Mouse (Mus musculus) hindbrain, postnatal 0 days (tissue): ENCODE data around the gene Usp15. TPM values are rescaled to one million over a fixed set of nuclear protein-coding genes. Genes with fewer than 3 reads are reported as not detected.

Experiments used
- ATAC-seq: fragments of 200-750 bp; cut with Nextera tagmentation; 2 replicates; pipeline ENCODE4 v1.8.0; 2017; ENCODE audit warnings: mild to moderate bottlenecking, moderate TSS enrichment, moderate library complexity
- DNase-seq: peaks from one replicate; pipeline ENCODE4 v3.0.0-alpha.2; 2015; ENCODE audit warnings: low spot score
- H3K27ac ChIP-seq: fragments of 300-500 bp; sonication (generic); 2 replicates; pipeline ENCODE4 v1.5.1; 2014; ENCODE audit warnings: mild to moderate bottlenecking
- H3K27me3 ChIP-seq: fragments of 300-500 bp; sonication (generic); 2 replicates; pipeline ENCODE4 v1.6.1; 2014; ENCODE audit warnings: low read length, mixed read lengths; ENCODE audit not compliant: insufficient read depth
- H3K36me3 ChIP-seq: fragments of 300-500 bp; sonication (generic); 2 replicates; pipeline ENCODE4 v1.6.1; 2014; ENCODE audit warnings: low read length, mixed read lengths; ENCODE audit not compliant: insufficient read depth
- H3K4me1 ChIP-seq: fragments of 300-500 bp; sonication (generic); 2 replicates; pipeline ENCODE4 v1.6.1; 2014; ENCODE audit warnings: antibody characterized with exemption, low read length, mixed read lengths; ENCODE audit not compliant: insufficient read depth
- H3K4me2 ChIP-seq: fragments of 300-500 bp; sonication (generic); 2 replicates; pipeline ENCODE4 v1.6.1; 2014; ENCODE audit warnings: low read depth, mild to moderate bottlenecking, low read length, moderate library complexity, mixed read lengths
- H3K4me3 ChIP-seq: fragments of 300-500 bp; sonication (generic); 2 replicates; pipeline ENCODE4 v1.5.1; 2014; ENCODE audit warnings: low read length
- H3K9ac ChIP-seq: fragments of 300-500 bp; sonication (generic); replicated peaks from 2 replicates; pipeline ENCODE4 v1.6.1; 2014; ENCODE audit warnings: mild to moderate bottlenecking, low read length, moderate library complexity, mixed read lengths
- H3K9me3 ChIP-seq: fragments of 300-500 bp; sonication (generic); 2 replicates; pipeline ENCODE4 v1.6.1; 2016; ENCODE audit warnings: low read length, mixed read lengths
- CTCF ChIP-seq: IDR thresholded peaks from 2 replicates; pipeline ENCODE4 v1.5.1; 2016; ENCODE audit warnings: antibody characterized with exemption, control low read depth, low read depth
- WGBS: fragments of 180-500 bp; shearing (Covaris S2); extraction: QIAGEN DNeasy Blood & Tissue Kit; methylation state at CpG from one replicate; pipeline ENCODE4 v1.1.7; 2014; 5-methylcytosine and 5-hydroxymethylcytosine counted together
- polyA plus RNA-seq: library from polyadenylated mRNA; unstranded; fragments of >200 nt; fragmentation: Nextera tagmentation; extraction: Ambion mirVana; gene quantifications from 2 replicates; pipeline ENCODE4 v1.2.1, GENCODE M21; 2015
- total RNA-seq: library from RNA; depleted of rRNA; stranded (reverse); fragments of >200 nt; gene quantifications from 2 replicates; pipeline ENCODE4 v1.2.3, GENCODE M21; 2014

Gene Usp15
- total and polyA plus RNA-seq, 2 experiments from 2014 or later: 41.6 to 64.9 TPM

DNA sequence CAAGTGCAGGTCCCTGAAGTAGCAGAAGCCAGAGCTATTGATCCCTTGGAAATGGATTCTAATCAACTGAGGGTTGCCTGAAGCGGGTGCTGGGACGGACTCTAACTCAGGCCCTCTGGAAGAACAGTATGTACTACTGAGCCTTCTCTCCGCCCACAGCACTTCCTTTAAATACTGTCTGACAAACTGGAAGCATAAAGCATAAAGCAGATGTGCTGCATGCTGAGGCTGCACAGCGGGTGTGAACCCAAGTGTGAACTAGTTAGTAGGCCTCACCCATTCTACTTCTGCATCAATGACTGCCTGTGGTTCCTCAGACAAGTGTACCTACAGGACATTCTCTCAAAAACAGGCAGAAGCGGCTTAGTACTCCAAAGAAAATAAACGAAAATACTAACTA is 41.0 kb downstream of the Usp15 start:
- Histone ChIP-seq H3K27me3 (no peaks in the 10 kb centered on the region), H3K9ac (no peak overlapping the region), H3K27ac (no peak overlapping the region), H3K36me3 (no peaks in the 10 kb centered on the region; the same call in 1 of the 2 replicates), H3K4me3 (no peak overlapping the region), H3K9me3 (no peaks in the 10 kb centered on the region), H3K4me1 (no peaks in the 10 kb centered on the region), H3K4me2 (no peak overlapping the region)
- ATAC-seq (no peak), DNase-seq (no peak)
- no peak for TF ChIP-seq CTCF
- WGBS: 86% methylated on average over 6 of the region's 6 CpGs

DNA sequence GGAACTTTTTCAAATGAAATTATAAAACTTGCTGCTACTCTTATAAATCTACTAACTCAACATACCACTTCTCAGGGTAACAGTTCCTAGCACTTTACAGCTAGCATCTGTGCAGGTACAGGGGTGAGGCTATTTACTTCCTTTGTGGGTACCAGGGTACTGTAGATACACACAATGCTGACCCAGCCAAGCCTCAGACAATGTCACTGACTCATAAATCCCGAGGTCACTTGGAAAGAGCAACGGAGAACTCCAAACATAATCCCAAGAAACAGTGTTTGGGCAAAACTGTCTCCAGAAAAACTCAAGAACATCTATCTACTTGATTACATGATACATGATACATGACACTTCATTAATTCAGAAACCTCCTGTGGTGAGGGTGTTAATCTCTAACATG is 43.5 kb downstream of the Usp15 start:
- no peak for DNase-seq
- ATAC-seq: no peak
- no peak overlapping the region for H3K4me2 ChIP-seq

DNA sequence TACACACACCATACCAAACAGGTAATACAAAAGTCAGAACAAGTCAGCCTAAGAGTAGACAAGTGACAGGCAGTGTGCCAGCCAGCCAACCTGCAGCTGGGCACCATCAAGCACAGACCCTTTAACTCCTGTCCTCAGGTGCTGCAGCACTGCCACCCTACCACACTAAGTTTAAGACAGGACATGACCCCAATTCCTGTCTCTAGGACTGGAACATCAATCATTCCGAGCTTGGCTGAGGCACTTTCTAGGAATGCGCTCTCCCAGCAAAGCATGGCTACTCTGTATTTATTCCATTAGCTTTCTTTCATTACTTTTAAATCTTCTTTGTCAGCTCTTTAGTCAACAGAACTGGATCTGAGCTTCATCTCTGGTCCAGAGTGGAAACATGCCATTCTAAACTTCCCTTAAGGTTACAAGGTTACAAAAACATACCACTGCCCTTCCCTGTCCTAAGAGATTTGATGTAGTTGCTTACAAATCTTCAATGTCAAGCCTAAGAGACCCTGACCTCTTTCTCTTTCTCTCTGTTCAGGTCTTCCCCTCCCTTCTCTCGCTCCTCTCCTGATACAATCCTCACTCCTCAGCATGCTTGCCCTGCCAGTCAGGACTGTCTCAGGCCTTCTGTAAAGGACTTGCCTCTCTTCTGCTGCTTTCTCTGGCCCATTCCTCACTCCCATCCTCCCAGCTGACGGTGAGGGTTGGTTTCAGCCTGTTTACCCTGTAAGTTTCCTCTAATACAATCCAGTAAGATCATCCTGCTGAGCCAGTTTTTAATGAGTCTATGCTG is 48.6 kb downstream of the Usp15 start:
- DNase-seq (no peak), ATAC-seq (no peak)
- Histone ChIP-seq H3K27me3 (no peaks in the 10 kb centered on the region), H3K4me2 (no peak overlapping the region), H3K9ac (no peak overlapping the region), H3K4me3 (no peak overlapping the region), H3K36me3 (peaks cover 8% of the 10 kb centered on the region; the same call in 1 of the 2 replicates), H3K4me1 (no peaks in the 10 kb centered on the region), H3K9me3 (no peaks in the 10 kb centered on the region), H3K27ac (no peak overlapping the region)
- no peak for TF ChIP-seq CTCF
- 79% methylated on average over 4 of the region's 4 CpGs for WGBS

More for the DNA sequence above, 43.5 kb downstream of the Usp15 start:
- TF ChIP-seq CTCF: no peak
- Histone ChIP-seq H3K9me3 (no peaks in the 10 kb centered on the region), H3K27ac (no peak overlapping the region), H3K4me3 (no peak overlapping the region), H3K27me3 (no peaks in the 10 kb centered on the region), H3K9ac (no peak overlapping the region), H3K4me1 (no peaks in the 10 kb centered on the region), H3K36me3 (no peaks in the 10 kb centered on the region; the same call in 1 of the 2 replicates)
- 78% methylated on average over 2 of the region's 2 CpGs for WGBS

DNA sequence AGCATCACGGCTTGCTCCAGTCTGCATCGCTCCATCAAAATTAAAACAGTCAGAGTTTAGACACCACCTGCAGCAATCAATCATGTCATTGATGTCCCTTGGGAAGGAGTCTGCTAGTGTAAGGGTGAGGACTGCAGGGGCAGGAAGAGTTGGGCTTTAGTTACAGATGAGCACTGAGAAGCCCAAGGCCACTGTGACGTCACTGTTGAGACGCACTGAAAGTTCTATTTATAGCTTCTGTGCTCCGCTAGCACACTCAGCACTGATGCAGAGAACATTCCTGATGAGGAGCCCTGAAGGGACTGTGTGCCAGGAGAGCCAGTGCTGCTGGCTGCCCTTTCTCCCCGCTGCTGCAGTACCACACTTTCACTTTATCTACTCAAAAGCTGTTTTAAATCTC is 49.6 kb downstream of the Usp15 start:
- Histone ChIP-seq H3K4me1 (no peaks in the 10 kb centered on the region), H3K36me3 (peaks cover 9% of the 10 kb centered on the region; the same call in 1 of the 2 replicates), H3K27ac (no peak overlapping the region), H3K9me3 (no peaks in the 10 kb centered on the region), H3K4me3 (no peak overlapping the region), H3K4me2 (no peak overlapping the region), H3K27me3 (no peaks in the 10 kb centered on the region), H3K9ac (no peak overlapping the region)
- DNase-seq: peak; percentile 43
- 44% methylated on average over 6 of the region's 6 CpGs for WGBS
- ATAC-seq: peak; percentile 68
- TF ChIP-seq CTCF: no peak

DNA sequence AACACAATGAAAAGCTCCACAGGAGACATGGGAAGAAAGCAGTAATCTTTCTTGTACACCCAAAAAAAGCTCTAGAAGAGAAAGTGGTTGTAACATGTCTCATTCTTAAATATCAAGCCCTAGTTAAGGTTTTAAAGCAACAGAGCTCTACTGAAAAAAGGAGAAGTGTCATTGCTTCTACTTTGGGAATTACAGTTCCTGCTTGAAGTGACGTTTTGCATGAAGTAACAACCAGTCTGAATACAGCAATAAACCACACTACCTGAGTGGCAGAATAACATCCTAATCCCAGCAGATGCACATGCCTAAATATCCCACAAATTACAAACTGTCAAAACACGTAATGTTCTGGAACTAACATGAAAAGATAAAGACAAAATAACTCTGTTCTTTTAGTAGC is 50.4 kb downstream of the Usp15 start:
- no peak for DNase-seq
- Histone ChIP-seq H3K9ac (no peak overlapping the region), H3K4me3 (no peak overlapping the region), H3K36me3 (peaks cover 9% of the 10 kb centered on the region; the same call in 1 of the 2 replicates), H3K4me2 (no peak overlapping the region), H3K4me1 (no peaks in the 10 kb centered on the region), H3K9me3 (no peaks in the 10 kb centered on the region), H3K27me3 (no peaks in the 10 kb centered on the region), H3K27ac (no peak overlapping the region)
- no peak for TF ChIP-seq CTCF
- ATAC-seq: no peak
- WGBS: 83% methylated on average over 2 of the region's 2 CpGs

DNA sequence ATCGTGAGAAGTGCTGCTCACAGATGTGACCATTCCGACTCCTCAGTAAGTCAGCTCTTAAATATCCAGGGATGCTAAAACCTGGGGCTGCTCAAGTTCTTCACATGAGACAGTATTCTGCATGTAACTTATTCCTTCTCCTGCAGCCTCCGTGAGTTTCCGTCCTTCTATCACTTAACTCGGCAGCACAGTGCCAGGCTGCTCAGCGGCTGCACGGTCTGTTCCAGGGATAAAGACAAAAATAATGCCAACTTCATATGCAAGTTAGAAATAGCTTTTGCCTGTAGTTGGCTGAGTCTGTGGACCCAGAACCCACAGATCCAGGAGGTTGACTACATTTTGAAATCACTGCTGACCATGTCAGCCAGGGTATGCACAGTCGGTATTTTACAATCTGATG is 52.5 kb downstream of the Usp15 start:
- no peak for DNase-seq
- Histone ChIP-seq H3K4me3 (no peak overlapping the region), H3K9me3 (no peaks in the 10 kb centered on the region), H3K4me2 (no peak overlapping the region), H3K27ac (no peak overlapping the region), H3K27me3 (no peaks in the 10 kb centered on the region), H3K36me3 (peaks cover 12% of the 10 kb centered on the region; the same call in 1 of the 2 replicates), H3K9ac (no peak overlapping the region), H3K4me1 (no peaks in the 10 kb centered on the region)
- 83% methylated on average over 8 of the region's 8 CpGs for WGBS
- ATAC-seq: no peak
- no peak for TF ChIP-seq CTCF
